Mouse (Mus musculus): ENCODE data around the gene Olfr49. TPM values are rescaled to one million over a fixed set of nuclear protein-coding genes. Genes with fewer than 3 reads are reported as not detected.
A peak's percentile ranks its signal among the peaks of the same experiment; 100 is the strongest.

The Olfr49 gene
- not detected for total RNA-seq (2021)
- long read RNA-seq, experiment 1, result 0 reads
- long read RNA-seq, experiment 2, result 0 reads

- DNase-seq, result no peak
Measured at GRCm38 (mm10) chr14:54284839-54285238, at the start of gene Olfr49. Gene Olfr49, minus strand, starts transcription at chr14:54284939.

- DNase-seq, result peak; percentile 82
Measured at GRCm38 (mm10) chr14:54333452-54334189, 48.9 kb upstream of the Olfr49 start.

GRCm38 (mm10) chr14:54332176-54333074 is 47.7 kb upstream of the Olfr49 start:
- DNase-seq, result no peak

- DNase-seq, result no peak
Measured at GRCm38 (mm10) chr14:54331178-54331577, 46.4 kb upstream of the Olfr49 start.

GRCm38 (mm10) chr14:54329201-54329600 is 44.5 kb upstream of the Olfr49 start:
- DNase-seq, result no peak

- DNase-seq, result no peak
Measured at GRCm38 (mm10) chr14:54328548-54328947, 43.8 kb upstream of the Olfr49 start.

GRCm38 (mm10) chr14:54324486-54324885 is 39.7 kb upstream of the Olfr49 start:
- no peak for DNase-seq

- peak; percentile 22 for DNase-seq
Measured at GRCm38 (mm10) chr14:54321556-54322376, 37.0 kb upstream of the Olfr49 start.

GRCm38 (mm10) chr14:54311763-54312162 is 27.0 kb upstream of the Olfr49 start:
- DNase-seq, result peak; percentile 40

- DNase-seq, result peak; percentile 46
Measured at GRCm38 (mm10) chr14:54300676-54301075, 15.9 kb upstream of the Olfr49 start.

GRCm38 (mm10) chr14:54300136-54300535 is 15.4 kb upstream of the Olfr49 start:
- DNase-seq, result peak; percentile 72

GRCm38 (mm10) chr14:54276446-54276845 is 8.3 kb downstream of the Olfr49 start:
- no peak for DNase-seq

GRCm38 (mm10) chr14:54272696-54273095 is 12.0 kb downstream of the Olfr49 start:
- no peak for DNase-seq

- no peak for DNase-seq
Measured at GRCm38 (mm10) chr14:54271976-54272606, 12.6 kb downstream of the Olfr49 start.

- no peak for DNase-seq
Measured at GRCm38 (mm10) chr14:54270413-54270812, 14.3 kb downstream of the Olfr49 start.

GRCm38 (mm10) chr14:54269566-54269965 is 15.2 kb downstream of the Olfr49 start:
- no peak for DNase-seq

GRCm38 (mm10) chr14:54267966-54268365 is 16.8 kb downstream of the Olfr49 start:
- no peak for DNase-seq

GRCm38 (mm10) chr14:54265951-54266350 is 18.8 kb downstream of the Olfr49 start:
- DNase-seq, result no peak

- DNase-seq, result no peak
Measured at GRCm38 (mm10) chr14:54265093-54265492, 19.6 kb downstream of the Olfr49 start.

GRCm38 (mm10) chr14:54264231-54264630 is 20.5 kb downstream of the Olfr49 start:
- no peak for DNase-seq

- no peak for DNase-seq
Measured at GRCm38 (mm10) chr14:54263099-54263498, 21.6 kb downstream of the Olfr49 start.

- DNase-seq, result no peak
Measured at GRCm38 (mm10) chr14:54262622-54263021, 22.1 kb downstream of the Olfr49 start.

Measured in adrenal gland, postnatal 10 days (tissue).